Mouse (Mus musculus): ENCODE results near the gene Ly6g5b. TPM values are rescaled to one million over a fixed set of nuclear protein-coding genes. Genes with fewer than 3 reads are reported as not detected.
A peak's percentile ranks its signal among the peaks of the same experiment; 100 is the strongest.

Ly6g5b gene
- polyA plus RNA-seq, 1 experiment from 2014 or later, result 0.89 TPM

DNA sequence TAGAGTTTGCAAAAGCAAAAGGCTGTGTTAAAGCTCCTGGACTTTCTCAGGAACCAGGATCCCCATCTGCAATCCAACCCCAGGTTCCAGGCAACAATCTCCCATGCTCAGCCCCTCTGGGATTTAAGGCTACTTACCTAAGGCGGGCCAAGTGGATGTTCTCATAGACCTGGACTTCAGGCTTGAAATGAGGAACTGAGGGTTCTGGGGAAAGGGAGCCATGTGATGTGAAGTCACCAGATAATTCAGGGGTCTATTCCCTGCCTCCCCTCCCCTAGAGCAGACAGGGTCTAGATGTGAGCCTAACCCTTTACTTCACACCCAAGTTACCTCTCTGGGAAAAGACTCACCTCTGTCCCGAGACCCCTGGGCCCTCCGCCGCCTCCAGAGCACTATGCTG lies 34.5 kb downstream of the Ly6g5b start:
- no peak overlapping the region for H3K4me2 ChIP-seq (ENCODE audit: low read length)
- 90% methylated on average over 4 of the region's 4 CpGs for WGBS
- H3K9me3 ChIP-seq (replicated peaks; ENCODE audit: control insufficient read depth, low read length), result no peaks in the 10 kb centered on the region
- no peaks in the 10 kb centered on the region for H3K27me3 ChIP-seq (replicated peaks; ENCODE audit: control insufficient read depth, insufficient read depth, low read length)
- H3K36me3 ChIP-seq (ENCODE audit: control insufficient read depth, insufficient read depth, low read length), result no peaks in the 10 kb centered on the region
- H3K27ac ChIP-seq (ENCODE audit: low read depth, low read length), result no peak overlapping the region
- H3K4me1 ChIP-seq (ENCODE audit: control insufficient read depth, insufficient read depth, low read length), result peaks cover 11% of the 10 kb centered on the region; the same call in 1 of the 2 replicates
- DNase-seq (ENCODE audit: low spot score) (no peak), ATAC-seq (no peak)
- no peak overlapping the region for H3K4me3 ChIP-seq (ENCODE audit: low read depth, low read length)
- H3K9ac ChIP-seq (ENCODE audit: low read length), result no peak overlapping the region

DNA sequence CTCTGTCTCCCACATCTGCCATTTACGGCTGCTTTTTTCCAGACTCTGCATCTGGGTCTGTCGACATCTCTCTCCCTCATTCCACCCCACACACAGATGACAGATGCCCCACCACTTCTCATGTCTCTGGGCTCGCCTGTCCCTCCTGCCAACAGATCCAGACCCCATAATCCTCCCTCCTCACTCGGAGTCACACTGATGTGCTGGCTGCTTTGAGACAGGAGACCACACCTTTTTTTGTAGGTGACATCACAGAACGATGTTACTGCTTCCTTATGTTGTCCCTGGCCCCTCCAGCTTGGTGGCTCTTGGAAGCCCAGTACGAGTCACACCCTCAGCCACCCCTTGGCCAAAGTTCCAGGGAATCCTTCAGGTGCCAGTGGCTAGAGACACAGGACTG lies 35.0 kb downstream of the Ly6g5b start:
- Histone ChIP-seq H3K27ac (ENCODE audit: low read depth, low read length) (no peak overlapping the region), H3K36me3 (ENCODE audit: control insufficient read depth, insufficient read depth, low read length) (no peaks in the 10 kb centered on the region), H3K4me3 (ENCODE audit: low read depth, low read length) (no peak overlapping the region), H3K9ac (ENCODE audit: low read length) (no peak overlapping the region), H3K9me3 (replicated peaks; ENCODE audit: control insufficient read depth, low read length) (no peaks in the 10 kb centered on the region), H3K27me3 (replicated peaks; ENCODE audit: control insufficient read depth, insufficient read depth, low read length) (no peaks in the 10 kb centered on the region), H3K4me2 (ENCODE audit: low read length) (no peak overlapping the region), H3K4me1 (ENCODE audit: control insufficient read depth, insufficient read depth, low read length) (peaks cover 11% of the 10 kb centered on the region; the same call in 1 of the 2 replicates)
- WGBS, result 69% methylated on average over 6 of the region's 6 CpGs
- no peak for ATAC-seq
- DNase-seq (ENCODE audit: low spot score), result no peak

DNA sequence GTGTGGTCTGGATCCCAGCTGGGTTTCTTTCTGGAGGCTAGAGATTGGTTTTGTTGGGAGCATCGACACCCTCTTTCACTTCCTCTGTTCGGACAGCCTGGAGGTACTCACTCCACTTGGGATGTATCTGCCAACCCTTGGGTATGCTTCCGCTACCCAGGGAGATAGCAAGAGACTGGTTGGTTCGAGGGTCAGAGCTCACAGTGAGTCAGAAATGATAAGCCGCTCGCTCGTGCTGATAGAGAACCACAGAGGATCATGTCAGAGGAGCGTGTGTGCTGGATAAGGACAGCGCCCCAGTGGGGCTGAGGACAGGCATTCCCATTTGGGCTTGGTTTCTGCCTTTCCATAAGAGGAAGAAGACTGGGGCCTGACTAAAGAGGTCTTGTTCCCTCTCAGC lies 35.5 kb downstream of the Ly6g5b start:
- no peak overlapping the region for H3K4me3 ChIP-seq (ENCODE audit: low read depth, low read length)
- H3K9ac ChIP-seq (ENCODE audit: low read length), result no peak overlapping the region
- no peaks in the 10 kb centered on the region for H3K27me3 ChIP-seq (replicated peaks; ENCODE audit: control insufficient read depth, insufficient read depth, low read length)
- no peaks in the 10 kb centered on the region for H3K9me3 ChIP-seq (replicated peaks; ENCODE audit: control insufficient read depth, low read length)
- DNase-seq (ENCODE audit: low spot score) (no peak), ATAC-seq (no peak)
- no peak overlapping the region for H3K27ac ChIP-seq (ENCODE audit: low read depth, low read length)
- 70% methylated on average over 9 of the region's 9 CpGs for WGBS
- H3K36me3 ChIP-seq (ENCODE audit: control insufficient read depth, insufficient read depth, low read length), result no peaks in the 10 kb centered on the region
- peaks cover 11% of the 10 kb centered on the region; the same call in 1 of the 2 replicates for H3K4me1 ChIP-seq (ENCODE audit: control insufficient read depth, insufficient read depth, low read length)
- H3K4me2 ChIP-seq (ENCODE audit: low read length), result no peak overlapping the region

DNA sequence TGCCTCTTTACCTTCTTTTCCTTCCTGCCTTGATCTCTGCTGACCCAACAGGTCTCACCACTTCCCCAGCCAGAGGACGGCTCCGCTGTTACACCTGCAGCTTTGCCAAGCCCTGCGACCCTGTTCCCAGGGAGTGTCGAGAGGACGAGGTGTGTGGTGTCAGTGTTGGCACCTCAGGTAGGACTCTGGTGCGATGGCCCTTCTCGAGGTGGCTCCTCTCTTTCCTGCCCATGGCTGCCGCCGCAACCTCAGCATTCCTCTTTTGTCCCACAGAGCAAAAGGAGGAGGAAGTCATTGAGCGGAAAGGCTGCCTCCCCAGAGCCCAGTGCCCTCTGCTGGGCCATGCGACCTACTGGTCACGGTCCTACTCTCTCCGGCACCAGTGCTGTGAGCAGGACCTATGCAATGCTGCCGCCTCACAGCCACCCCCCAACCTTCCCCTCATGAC lies 37.4 kb downstream of the Ly6g5b start, which contains the start of gene Ly6g6d:
Ly6g6d (minus strand) TSS at position 280 of the 448 bp plus-strand sequence.
- Histone ChIP-seq H3K9ac (ENCODE audit: low read length) (peak within 1 kb of the TSS; percentile 41; the same call in 1 of the 2 replicates), H3K27me3 (replicated peaks; ENCODE audit: control insufficient read depth, insufficient read depth, low read length) (no peaks in the 10 kb centered on the region), H3K4me3 (ENCODE audit: low read depth, low read length) (peak within 1 kb of the TSS; percentile 4; the same call in 1 of the 2 replicates), H3K27ac (ENCODE audit: low read depth, low read length) (peak within 1 kb of the TSS; percentile 52; the same call in 1 of the 2 replicates), H3K36me3 (ENCODE audit: control insufficient read depth, insufficient read depth, low read length) (no peaks in the 10 kb centered on the region), H3K9me3 (replicated peaks; ENCODE audit: control insufficient read depth, low read length) (no peaks in the 10 kb centered on the region), H3K4me1 (ENCODE audit: control insufficient read depth, insufficient read depth, low read length) (peaks cover 11% of the 10 kb centered on the region; the same call in 1 of the 2 replicates), H3K4me2 (ENCODE audit: low read length) (peak within 1 kb of the TSS; percentile 35)
- DNase-seq (ENCODE audit: low spot score) (peak; percentile 26), ATAC-seq (no peak)
- 12% methylated on average over 14 of the region's 14 CpGs for WGBS

DNA sequence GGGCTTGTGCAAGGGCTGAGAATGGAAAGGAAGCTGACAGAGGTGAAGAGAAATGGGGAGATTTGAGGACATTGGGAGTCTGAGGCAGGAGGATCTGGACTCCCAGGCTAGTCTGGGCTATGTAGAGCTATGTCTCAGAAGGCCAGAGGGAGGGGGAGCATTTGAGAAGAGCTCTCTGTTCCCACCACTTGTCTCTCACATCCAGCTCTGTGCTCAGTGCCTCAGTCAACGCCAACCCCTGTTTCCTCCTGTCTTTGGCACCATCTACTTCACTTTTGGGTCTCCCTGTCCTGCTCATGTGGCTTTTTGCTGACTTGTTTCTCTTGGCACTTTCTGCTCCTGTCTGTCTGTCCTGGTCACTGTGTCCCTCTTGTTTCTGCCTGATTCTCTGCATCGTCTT lies 37.9 kb downstream of the Ly6g5b start:
- ATAC-seq (peak; percentile 67), DNase-seq (ENCODE audit: low spot score) (no peak)
- H3K4me1 ChIP-seq (ENCODE audit: control insufficient read depth, insufficient read depth, low read length), result peaks cover 11% of the 10 kb centered on the region; the same call in 1 of the 2 replicates
- WGBS, result 38% methylated on average over 2 of the region's 2 CpGs
- peak overlapping the region; percentile 4; the same call in 1 of the 2 replicates for H3K4me3 ChIP-seq (ENCODE audit: low read depth, low read length)
- peak overlapping the region; percentile 35 for H3K4me2 ChIP-seq (ENCODE audit: low read length)
- no peaks in the 10 kb centered on the region for H3K36me3 ChIP-seq (ENCODE audit: control insufficient read depth, insufficient read depth, low read length)
- peak overlapping the region; percentile 41; the same call in 1 of the 2 replicates for H3K9ac ChIP-seq (ENCODE audit: low read length)
- H3K9me3 ChIP-seq (replicated peaks; ENCODE audit: control insufficient read depth, low read length), result no peaks in the 10 kb centered on the region
- no peaks in the 10 kb centered on the region for H3K27me3 ChIP-seq (replicated peaks; ENCODE audit: control insufficient read depth, insufficient read depth, low read length)
- 0 out of 2 replicates have a peak overlapping the region, but pooled peaks have one; percentile 52 for H3K27ac ChIP-seq (ENCODE audit: low read depth, low read length)

DNA sequence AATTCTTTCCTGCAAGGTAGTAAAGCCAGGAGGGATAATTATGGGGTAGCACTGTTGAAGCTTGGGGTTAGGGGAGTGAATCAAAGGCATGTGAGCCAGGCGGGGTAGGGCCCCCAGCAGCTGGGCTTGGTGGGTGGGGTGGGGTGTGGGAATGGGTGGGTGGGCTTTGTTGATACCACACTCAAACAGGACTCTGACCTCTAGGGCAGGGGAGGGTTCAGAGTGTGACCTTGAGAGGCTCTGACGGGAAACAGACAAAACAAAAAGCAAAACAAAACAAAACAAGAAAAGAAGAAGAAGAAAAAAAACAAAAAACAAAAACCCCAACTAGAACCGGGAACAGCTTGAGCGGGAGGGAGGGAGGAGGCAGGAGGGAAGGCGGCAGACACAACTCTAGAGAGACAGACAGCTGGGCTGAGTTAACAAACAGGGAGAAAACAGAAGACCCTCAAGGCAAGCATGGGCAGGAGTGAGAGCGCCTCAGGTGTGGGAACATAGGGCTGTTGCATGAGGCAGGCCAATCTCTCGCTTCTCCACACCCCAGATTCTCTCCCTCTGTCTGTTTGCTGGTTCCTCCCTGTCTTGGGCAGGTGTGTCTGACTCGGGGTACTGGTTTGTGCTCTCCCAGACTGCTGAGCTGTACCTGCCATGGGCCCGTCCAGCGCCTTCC lies 38.6 kb downstream of the Ly6g5b start, which contains the start of gene Ly6g6e:
Ly6g6e (plus strand) TSS at position 396 of the 670 bp plus-strand sequence.
- Histone ChIP-seq H3K27ac (ENCODE audit: low read depth, low read length) (peak within 1 kb of the TSS; percentile 52; the same call in 1 of the 2 replicates), H3K9me3 (replicated peaks; ENCODE audit: control insufficient read depth, low read length) (no peaks in the 10 kb centered on the region), H3K4me2 (ENCODE audit: low read length) (peak within 1 kb of the TSS; percentile 35), H3K9ac (ENCODE audit: low read length) (peak within 1 kb of the TSS; percentile 41; the same call in 1 of the 2 replicates), H3K4me3 (ENCODE audit: low read depth, low read length) (peak within 1 kb of the TSS; percentile 4; the same call in 1 of the 2 replicates), H3K4me1 (ENCODE audit: control insufficient read depth, insufficient read depth, low read length) (peaks cover 11% of the 10 kb centered on the region; the same call in 1 of the 2 replicates), H3K36me3 (ENCODE audit: control insufficient read depth, insufficient read depth, low read length) (no peaks in the 10 kb centered on the region), H3K27me3 (replicated peaks; ENCODE audit: control insufficient read depth, insufficient read depth, low read length) (no peaks in the 10 kb centered on the region)
- 30% methylated on average over 10 of the region's 10 CpGs for WGBS
- DNase-seq (ENCODE audit: low spot score) (peak; percentile 70), ATAC-seq (peak; percentile 84)

DNA sequence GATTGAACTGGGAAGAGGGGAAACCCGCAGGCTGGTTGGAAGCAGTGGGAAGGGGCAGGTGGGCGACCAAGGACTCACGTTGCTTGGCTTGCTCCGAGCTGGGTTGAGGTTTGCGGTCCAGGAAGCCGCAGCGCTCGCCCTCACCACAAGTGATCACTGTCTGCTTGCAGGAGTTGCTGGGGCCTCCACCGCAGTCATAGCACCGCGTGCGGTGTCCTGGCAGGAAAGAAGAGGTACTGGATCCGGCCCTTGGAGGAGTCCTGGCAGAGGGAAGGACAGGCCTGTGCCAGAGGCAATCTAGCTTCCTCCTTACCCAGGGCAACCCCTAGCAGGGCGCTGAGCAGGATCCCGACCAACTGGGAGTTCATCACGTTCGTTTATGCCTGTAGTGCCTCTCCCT lies 41.1 kb downstream of the Ly6g5b start:
- DNase-seq (ENCODE audit: low spot score) (no peak), ATAC-seq (no peak)
- no peaks in the 10 kb centered on the region for H3K9me3 ChIP-seq (replicated peaks; ENCODE audit: control insufficient read depth, low read length)
- no peak overlapping the region for H3K4me3 ChIP-seq (ENCODE audit: low read depth, low read length)
- H3K27me3 ChIP-seq (replicated peaks; ENCODE audit: control insufficient read depth, insufficient read depth, low read length), result no peaks in the 10 kb centered on the region
- H3K4me2 ChIP-seq (ENCODE audit: low read length), result no peak overlapping the region
- no peak overlapping the region for H3K9ac ChIP-seq (ENCODE audit: low read length)
- peaks cover 11% of the 10 kb centered on the region; the same call in 1 of the 2 replicates for H3K4me1 ChIP-seq (ENCODE audit: control insufficient read depth, insufficient read depth, low read length)
- WGBS, result 60% methylated on average over 17 of the region's 17 CpGs
- no peaks in the 10 kb centered on the region for H3K36me3 ChIP-seq (ENCODE audit: control insufficient read depth, insufficient read depth, low read length)
- no peak overlapping the region for H3K27ac ChIP-seq (ENCODE audit: low read depth, low read length)

DNA sequence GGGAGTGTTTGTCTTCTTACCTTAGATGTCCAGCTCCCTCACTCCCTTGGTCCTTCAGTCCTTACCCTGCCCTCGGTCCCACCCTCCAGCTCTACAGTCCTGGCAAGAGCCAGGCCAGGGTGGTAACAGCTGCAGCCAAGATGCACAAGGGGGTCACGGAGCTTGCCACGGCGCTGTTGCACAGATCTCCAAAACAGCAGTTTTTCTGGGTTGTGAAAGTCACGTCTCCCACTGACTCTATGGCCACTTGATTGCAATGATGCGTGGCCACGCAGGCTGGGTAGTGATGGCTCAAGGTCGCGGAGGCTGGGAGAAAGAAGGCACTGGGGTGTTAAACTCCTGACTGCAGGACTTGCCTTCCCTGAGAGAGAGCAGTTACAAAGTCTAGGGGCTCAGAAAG lies 43.8 kb downstream of the Ly6g5b start:
- no peaks in the 10 kb centered on the region for H3K9me3 ChIP-seq (replicated peaks; ENCODE audit: control insufficient read depth, low read length)

More for the DNA sequence above, 43.8 kb downstream of the Ly6g5b start:
- no peak for ATAC-seq
- Histone ChIP-seq H3K4me2 (ENCODE audit: low read length) (no peak overlapping the region), H3K27ac (ENCODE audit: low read depth, low read length) (no peak overlapping the region), H3K36me3 (ENCODE audit: control insufficient read depth, insufficient read depth, low read length) (no peaks in the 10 kb centered on the region), H3K4me3 (ENCODE audit: low read depth, low read length) (no peak overlapping the region), H3K27me3 (replicated peaks; ENCODE audit: control insufficient read depth, insufficient read depth, low read length) (0 out of 2 replicates have a peak, but pooled peaks cover 7% of the 10 kb centered on the region), H3K9ac (ENCODE audit: low read length) (no peak overlapping the region), H3K4me1 (ENCODE audit: control insufficient read depth, insufficient read depth, low read length) (no peaks in the 10 kb centered on the region)
- DNase-seq (ENCODE audit: low spot score), result no peak
- WGBS, result 86% methylated on average over 9 of the region's 9 CpGs

All from forebrain, embryonic 14.5 days (tissue).